Mouse (Mus musculus): ENCODE results near the gene Dlgap4. TPM values are rescaled to one million over a fixed set of nuclear protein-coding genes. Genes with fewer than 3 reads are reported as not detected.

Gene Dlgap4
- polyA plus RNA-seq, 1 experiment from 2014 or later, result 162 TPM

- Histone ChIP-seq H3K4me2 (replicated peaks; ENCODE audit: low read depth, low read length) (no peak overlapping the region), H3K4me1 (replicated peaks; ENCODE audit: control insufficient read depth, insufficient read depth, low read length) (no peaks in the 10 kb centered on the region), H3K36me3 (ENCODE audit: control insufficient read depth, insufficient read depth, low read length) (no peaks in the 10 kb centered on the region), H3K9me3 (ENCODE audit: control insufficient read depth, low read length) (no peaks in the 10 kb centered on the region), H3K27me3 (ENCODE audit: control insufficient read depth, insufficient read depth, low read length) (no peaks in the 10 kb centered on the region), H3K4me3 (ENCODE audit: low read depth, low read length) (no peak overlapping the region), H3K27ac (ENCODE audit: low read depth, low read length) (no peak overlapping the region), H3K9ac (ENCODE audit: low read depth, low read length) (no peak overlapping the region)
- WGBS, result 71% methylated on average over 6 of the region's 6 CpGs
- ATAC-seq (ENCODE audit: low FRiP score) (no peak), DNase-seq (ENCODE audit: low spot score) (no peak)
Observed at GRCm38 (mm10) chr2:156645145-156645544, 31.6 kb downstream of the Dlgap4 start.

DNA sequence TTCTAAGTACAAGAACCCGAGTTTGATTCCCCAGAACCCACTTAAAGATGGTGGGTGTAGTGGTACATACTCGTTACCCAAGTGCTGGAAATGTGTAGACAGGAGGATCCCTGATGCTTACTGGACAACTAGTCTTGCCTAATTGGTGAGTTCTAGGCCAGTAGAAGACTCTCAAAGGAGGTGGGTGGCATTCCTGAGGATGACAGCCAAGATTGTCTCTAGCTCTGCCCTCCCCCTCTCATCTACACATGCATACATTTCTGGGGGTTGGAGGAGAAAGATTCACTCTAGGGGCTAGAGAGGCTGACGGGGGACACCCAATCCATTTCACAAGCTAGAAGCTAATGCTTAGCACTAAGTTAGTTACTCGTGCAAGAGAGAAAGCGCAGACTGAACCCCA is 33.4 kb downstream of the Dlgap4 start:
- no peaks in the 10 kb centered on the region for H3K9me3 ChIP-seq (ENCODE audit: control insufficient read depth, low read length)
- WGBS, result 72% methylated on average over 5 of the region's 5 CpGs
- H3K4me1 ChIP-seq (replicated peaks; ENCODE audit: control insufficient read depth, insufficient read depth, low read length), result no peaks in the 10 kb centered on the region
- H3K27me3 ChIP-seq (ENCODE audit: control insufficient read depth, insufficient read depth, low read length), result no peaks in the 10 kb centered on the region
- no peak for ATAC-seq (ENCODE audit: low FRiP score)
- no peak overlapping the region for H3K4me2 ChIP-seq (replicated peaks; ENCODE audit: low read depth, low read length)
- H3K27ac ChIP-seq (ENCODE audit: low read depth, low read length), result no peak overlapping the region
- DNase-seq (ENCODE audit: low spot score), result no peak
- H3K36me3 ChIP-seq (ENCODE audit: control insufficient read depth, insufficient read depth, low read length), result no peaks in the 10 kb centered on the region
- no peak overlapping the region for H3K9ac ChIP-seq (ENCODE audit: low read depth, low read length)
- no peak overlapping the region for H3K4me3 ChIP-seq (ENCODE audit: low read depth, low read length)

DNA sequence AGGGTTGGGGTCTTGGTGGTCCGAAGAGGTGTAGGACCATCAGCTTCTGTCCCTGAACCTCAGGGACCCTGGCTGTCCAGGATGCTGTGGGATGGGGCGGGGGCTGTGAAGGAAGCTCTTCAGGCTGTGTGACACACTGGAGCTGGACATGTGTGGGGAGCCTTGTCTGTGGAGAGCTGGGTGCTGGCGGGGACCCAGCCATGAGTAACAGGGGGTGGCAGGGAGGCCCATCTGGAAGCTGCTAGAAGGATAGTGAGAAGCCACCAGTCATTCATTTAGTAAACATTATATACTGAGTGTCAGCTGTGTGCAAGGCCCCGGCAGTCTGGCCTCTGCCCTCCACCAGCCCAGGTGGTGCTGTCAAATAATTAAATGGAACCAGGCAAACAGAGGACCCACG is 34.5 kb downstream of the Dlgap4 start:
- Histone ChIP-seq H3K36me3 (ENCODE audit: control insufficient read depth, insufficient read depth, low read length) (no peaks in the 10 kb centered on the region), H3K27ac (ENCODE audit: low read depth, low read length) (no peak overlapping the region), H3K9me3 (ENCODE audit: control insufficient read depth, low read length) (no peaks in the 10 kb centered on the region), H3K9ac (ENCODE audit: low read depth, low read length) (no peak overlapping the region), H3K4me1 (replicated peaks; ENCODE audit: control insufficient read depth, insufficient read depth, low read length) (no peaks in the 10 kb centered on the region), H3K4me2 (replicated peaks; ENCODE audit: low read depth, low read length) (no peak overlapping the region), H3K27me3 (ENCODE audit: control insufficient read depth, insufficient read depth, low read length) (no peaks in the 10 kb centered on the region), H3K4me3 (ENCODE audit: low read depth, low read length) (no peak overlapping the region)
- ATAC-seq (ENCODE audit: low FRiP score) (no peak), DNase-seq (ENCODE audit: low spot score) (no peak)
- WGBS, result 71% methylated on average over 5 of the region's 5 CpGs

DNA sequence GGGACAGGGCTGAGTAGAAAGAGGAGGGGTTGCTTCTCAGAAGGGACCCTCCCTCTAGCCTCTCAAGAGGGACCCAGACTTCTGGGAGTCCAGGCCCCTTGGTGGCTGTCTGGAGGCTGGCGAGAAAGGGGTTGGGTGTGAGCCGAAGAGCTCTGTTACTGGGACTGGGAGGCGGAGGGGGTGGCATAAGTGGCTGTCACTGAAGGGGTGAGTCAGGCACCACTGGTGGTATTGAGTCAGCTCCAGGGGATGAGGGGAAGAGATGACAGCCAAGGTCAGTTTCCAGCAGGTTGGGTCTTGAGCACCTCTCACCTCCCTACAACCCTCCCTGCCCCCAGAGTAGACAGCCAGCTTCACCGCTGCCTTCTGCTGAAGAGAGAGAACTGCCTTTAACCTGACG is 35.9 kb downstream of the Dlgap4 start:
- Histone ChIP-seq H3K27me3 (ENCODE audit: control insufficient read depth, insufficient read depth, low read length) (no peaks in the 10 kb centered on the region; the same call in 1 of the 2 replicates), H3K27ac (ENCODE audit: low read depth, low read length) (no peak overlapping the region), H3K4me3 (ENCODE audit: low read depth, low read length) (no peak overlapping the region), H3K36me3 (ENCODE audit: control insufficient read depth, insufficient read depth, low read length) (no peaks in the 10 kb centered on the region), H3K9ac (ENCODE audit: low read depth, low read length) (no peak overlapping the region), H3K9me3 (ENCODE audit: control insufficient read depth, low read length) (no peaks in the 10 kb centered on the region), H3K4me1 (replicated peaks; ENCODE audit: control insufficient read depth, insufficient read depth, low read length) (no peaks in the 10 kb centered on the region), H3K4me2 (replicated peaks; ENCODE audit: low read depth, low read length) (no peak overlapping the region)
- WGBS, result 82% methylated on average over 5 of the region's 5 CpGs
- ATAC-seq (ENCODE audit: low FRiP score) (no peak), DNase-seq (ENCODE audit: low spot score) (no peak)

- 60% methylated on average over 6 of the region's 6 CpGs for WGBS
- H3K27me3 ChIP-seq (ENCODE audit: control insufficient read depth, insufficient read depth, low read length), result no peaks in the 10 kb centered on the region; the same call in 1 of the 2 replicates
- H3K36me3 ChIP-seq (ENCODE audit: control insufficient read depth, insufficient read depth, low read length), result no peaks in the 10 kb centered on the region
- no peak overlapping the region for H3K4me3 ChIP-seq (ENCODE audit: low read depth, low read length)
- peak; percentile 45 for DNase-seq (ENCODE audit: low spot score)
- no peaks in the 10 kb centered on the region for H3K4me1 ChIP-seq (replicated peaks; ENCODE audit: control insufficient read depth, insufficient read depth, low read length)
- ATAC-seq (ENCODE audit: low FRiP score), result peak; percentile 59
- no peaks in the 10 kb centered on the region for H3K9me3 ChIP-seq (ENCODE audit: control insufficient read depth, low read length)
- no peak overlapping the region for H3K27ac ChIP-seq (ENCODE audit: low read depth, low read length)
- H3K9ac ChIP-seq (ENCODE audit: low read depth, low read length), result no peak overlapping the region
- no peak overlapping the region for H3K4me2 ChIP-seq (replicated peaks; ENCODE audit: low read depth, low read length)
Observed at GRCm38 (mm10) chr2:156651019-156651418, 37.5 kb downstream of the Dlgap4 start.

- no peak for ATAC-seq (ENCODE audit: low FRiP score)
- H3K9ac ChIP-seq (ENCODE audit: low read depth, low read length), result no peak overlapping the region
- no peak overlapping the region for H3K27ac ChIP-seq (ENCODE audit: low read depth, low read length)
Observed at GRCm38 (mm10) chr2:156652841-156653240, 39.3 kb downstream of the Dlgap4 start.

DNA sequence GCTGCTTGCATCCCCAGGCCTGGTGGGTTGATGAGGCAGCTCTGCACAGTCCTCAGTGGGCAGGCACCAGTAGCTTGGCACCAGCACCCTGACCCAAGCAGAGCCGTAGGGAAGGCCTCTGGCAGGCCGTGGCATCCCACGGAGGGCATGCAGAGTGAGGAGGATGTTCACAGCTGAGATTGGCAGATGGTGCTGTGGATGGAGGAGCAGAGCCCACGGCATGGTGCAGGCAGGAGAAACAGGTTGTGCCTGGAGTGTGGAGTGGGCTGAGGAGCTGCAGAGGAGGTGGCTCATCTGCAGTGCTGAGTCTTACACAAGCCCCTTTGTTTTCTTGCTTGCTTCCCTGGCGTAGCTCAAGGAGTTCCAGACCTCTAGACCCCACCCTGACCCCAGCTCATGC is 40.6 kb downstream of the Dlgap4 start:
- ATAC-seq (ENCODE audit: low FRiP score) (no peak), DNase-seq (ENCODE audit: low spot score) (no peak)
- 76% methylated on average over 5 of the region's 5 CpGs for WGBS
- Histone ChIP-seq H3K4me3 (ENCODE audit: low read depth, low read length) (no peak overlapping the region), H3K27me3 (ENCODE audit: control insufficient read depth, insufficient read depth, low read length) (no peaks in the 10 kb centered on the region; the same call in 1 of the 2 replicates), H3K27ac (ENCODE audit: low read depth, low read length) (no peak overlapping the region), H3K9me3 (ENCODE audit: control insufficient read depth, low read length) (no peaks in the 10 kb centered on the region), H3K4me2 (replicated peaks; ENCODE audit: low read depth, low read length) (no peak overlapping the region), H3K4me1 (replicated peaks; ENCODE audit: control insufficient read depth, insufficient read depth, low read length) (no peaks in the 10 kb centered on the region), H3K36me3 (ENCODE audit: control insufficient read depth, insufficient read depth, low read length) (no peaks in the 10 kb centered on the region), H3K9ac (ENCODE audit: low read depth, low read length) (no peak overlapping the region)

More at GRCm38 (mm10) chr2:156652841-156653240, 39.3 kb downstream of the Dlgap4 start:
- no peaks in the 10 kb centered on the region for H3K4me1 ChIP-seq (replicated peaks; ENCODE audit: control insufficient read depth, insufficient read depth, low read length)
- no peaks in the 10 kb centered on the region; the same call in 1 of the 2 replicates for H3K27me3 ChIP-seq (ENCODE audit: control insufficient read depth, insufficient read depth, low read length)
- no peak overlapping the region for H3K4me2 ChIP-seq (replicated peaks; ENCODE audit: low read depth, low read length)
- no peaks in the 10 kb centered on the region for H3K36me3 ChIP-seq (ENCODE audit: control insufficient read depth, insufficient read depth, low read length)
- H3K9me3 ChIP-seq (ENCODE audit: control insufficient read depth, low read length), result no peaks in the 10 kb centered on the region
- DNase-seq (ENCODE audit: low spot score), result peak; percentile 77
- WGBS, result 14% methylated on average over 8 of the region's 8 CpGs
- H3K4me3 ChIP-seq (ENCODE audit: low read depth, low read length), result no peak overlapping the region

DNA sequence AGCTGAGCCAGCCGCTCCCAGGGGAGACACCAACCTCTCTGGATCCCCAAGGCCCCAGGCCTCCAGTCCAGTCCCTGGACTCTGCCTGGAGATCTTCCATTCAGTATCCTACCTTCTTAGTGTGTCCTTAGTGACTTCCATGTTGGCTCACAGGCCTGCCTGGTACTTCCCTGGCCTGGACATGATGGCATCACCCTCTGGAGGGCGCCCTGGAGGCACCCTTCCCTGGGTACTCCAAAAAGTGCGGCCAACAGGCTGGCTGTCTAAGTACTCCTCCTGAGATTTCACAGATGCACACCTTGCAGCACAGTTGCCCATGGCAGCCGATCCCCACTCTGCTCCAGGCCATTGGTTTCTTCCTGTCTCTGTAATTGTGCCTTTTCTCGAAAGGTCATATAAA is 42.1 kb downstream of the Dlgap4 start:
- H3K4me3 ChIP-seq (ENCODE audit: low read depth, low read length), result no peak overlapping the region
- H3K27me3 ChIP-seq (ENCODE audit: control insufficient read depth, insufficient read depth, low read length), result no peaks in the 10 kb centered on the region; the same call in 1 of the 2 replicates
- WGBS, result 73% methylated on average over 5 of the region's 5 CpGs
- H3K4me2 ChIP-seq (replicated peaks; ENCODE audit: low read depth, low read length), result no peak overlapping the region
- no peak for ATAC-seq (ENCODE audit: low FRiP score)
- no peaks in the 10 kb centered on the region for H3K4me1 ChIP-seq (replicated peaks; ENCODE audit: control insufficient read depth, insufficient read depth, low read length)
- DNase-seq (ENCODE audit: low spot score), result no peak
- no peaks in the 10 kb centered on the region for H3K36me3 ChIP-seq (ENCODE audit: control insufficient read depth, insufficient read depth, low read length)
- no peak overlapping the region for H3K27ac ChIP-seq (ENCODE audit: low read depth, low read length)
- H3K9ac ChIP-seq (ENCODE audit: low read depth, low read length), result no peak overlapping the region
- H3K9me3 ChIP-seq (ENCODE audit: control insufficient read depth, low read length), result no peaks in the 10 kb centered on the region

- H3K4me1 ChIP-seq (replicated peaks; ENCODE audit: control insufficient read depth, insufficient read depth, low read length), result no peaks in the 10 kb centered on the region
- no peak overlapping the region for H3K27ac ChIP-seq (ENCODE audit: low read depth, low read length)
- ATAC-seq (ENCODE audit: low FRiP score), result no peak
- no peaks in the 10 kb centered on the region for H3K36me3 ChIP-seq (ENCODE audit: control insufficient read depth, insufficient read depth, low read length)
- H3K27me3 ChIP-seq (ENCODE audit: control insufficient read depth, insufficient read depth, low read length), result no peaks in the 10 kb centered on the region; the same call in 1 of the 2 replicates
- no peaks in the 10 kb centered on the region for H3K9me3 ChIP-seq (ENCODE audit: control insufficient read depth, low read length)
- H3K9ac ChIP-seq (ENCODE audit: low read depth, low read length), result no peak overlapping the region
- H3K4me2 ChIP-seq (replicated peaks; ENCODE audit: low read depth, low read length), result no peak overlapping the region
- whole genome bisulfite sequencing, result 91% methylated on average over 8 of the region's 8 CpGs
- H3K4me3 ChIP-seq (ENCODE audit: low read depth, low read length), result no peak overlapping the region
- no peak for DNase-seq (ENCODE audit: low spot score)
Observed at GRCm38 (mm10) chr2:156657522-156657921, 44.0 kb downstream of the Dlgap4 start.
